Mouse (Mus musculus) cerebellum, adult 2 months (tissue): Measurements from ENCODE around the gene Adamtsl1. TPM values are rescaled to one million over a fixed set of nuclear protein-coding genes. Genes with fewer than 3 reads are reported as not detected.
A peak's percentile ranks its signal among the peaks of the same experiment; 100 is the strongest.

Source experiments
- DNase-seq, 2 experiments: peaks; one replicate each; pipeline ENCODE4 v3.0.0; 2021
- H3K27ac ChIP-seq: fragments of 200-500 bp; 2 replicates; pipeline ENCODE4 v1.5.1; 2012; ENCODE audit warnings: low read length, control low read depth, inconsistent platforms; ENCODE audit not compliant: insufficient read depth
- H3K27me3 ChIP-seq: fragments of 200-500 bp; 2 replicates; pipeline ENCODE4 v1.6.1; 2012; ENCODE audit warnings: inconsistent platforms, mild to moderate bottlenecking, low read length, moderate library complexity; ENCODE audit not compliant: control insufficient read depth, insufficient read depth
- H3K4me1 ChIP-seq: fragments of 200-500 bp; 2 replicates; pipeline ENCODE4 v1.6.1; 2011; ENCODE audit warnings: low read length; ENCODE audit not compliant: control insufficient read depth, insufficient read depth
- H3K4me3 ChIP-seq: fragments of 200-500 bp; replicated peaks from 2 replicates; pipeline ENCODE3; 2011; ENCODE audit warnings: mild to moderate bottlenecking, low read depth, low read length, control low read depth; ENCODE audit not compliant: insufficient read depth
- CTCF ChIP-seq: fragments of 200-500 bp; IDR thresholded peaks from 2 replicates; pipeline ENCODE4 v1.5.1; 2011; ENCODE audit warnings: low read depth, mild to moderate bottlenecking, control low read depth, low read length, moderate library complexity, borderline replicate concordance; ENCODE audit not compliant: insufficient read depth
- POLR2A ChIP-seq: fragments of 200-500 bp; IDR thresholded peaks from 2 replicates; pipeline ENCODE4 v1.6.1; 2011; ENCODE audit warnings: low read length, control low read depth, borderline replicate concordance; ENCODE audit not compliant: insufficient read depth
- WGBS: fragments of 180-500 bp; shearing (Covaris S2); methylation state at CpG from one replicate; pipeline ENCODE4 v1.1.7; 2018; 5-methylcytosine and 5-hydroxymethylcytosine counted together
- polyA plus RNA-seq: library from polyadenylated mRNA; depleted of rRNA; stranded (reverse); fragments of >200 nt; gene quantifications from 2 replicates; pipeline ENCODE4 v1.2.3, GENCODE M21; 2012

Gene Adamtsl1
- polyA plus RNA-seq, 1 experiment = 3.3 TPM

DNA sequence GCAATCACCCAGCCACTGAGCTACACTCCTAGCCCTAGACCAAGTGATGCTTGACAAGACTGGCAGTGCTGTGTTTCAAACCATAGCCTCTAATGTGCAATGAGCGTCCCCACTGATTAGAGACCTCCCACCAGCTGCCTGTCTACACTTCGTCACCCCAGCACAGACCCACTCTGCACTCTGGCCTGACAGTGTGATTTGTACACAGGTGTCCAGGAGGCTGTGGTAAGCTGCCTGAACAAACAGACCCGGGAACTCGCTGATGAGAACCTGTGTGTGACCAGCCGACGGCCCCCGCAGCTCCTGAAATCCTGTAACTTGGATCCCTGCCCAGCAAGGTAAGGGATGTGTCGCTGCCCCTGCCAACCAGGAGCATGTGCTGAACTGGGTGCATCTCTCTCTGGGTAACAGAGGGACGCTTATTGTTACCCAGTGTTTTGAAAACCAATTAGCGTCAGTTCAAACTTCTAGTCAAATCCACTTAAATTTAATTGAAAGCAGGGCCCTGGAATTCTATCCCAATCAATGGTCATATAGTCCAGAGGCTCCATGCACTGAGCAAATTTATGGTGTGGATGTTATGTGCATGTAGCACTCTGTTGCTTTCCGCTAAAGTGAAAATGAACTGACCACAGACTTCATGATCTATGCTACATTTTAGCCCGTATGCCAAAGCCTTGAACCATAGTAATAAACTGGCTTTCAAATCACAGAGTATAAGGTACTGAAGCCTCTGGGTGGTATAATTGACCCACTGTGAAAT lies 775.7 kb downstream of the Adamtsl1 start:
- WGBS = 48% methylated on average over 12 of the region's 12 CpGs
- Histone ChIP-seq H3K4me3 (no peak overlapping the region), H3K27ac (no peak overlapping the region), H3K27me3 (no peaks in the 10 kb centered on the region), H3K4me1 (peaks cover 5% of the 10 kb centered on the region; the same call in 1 of the 2 replicates)
- TF ChIP-seq POLR2A = no peak
- TF ChIP-seq CTCF = no peak
- DNase-seq = peak in 1 of 2 experiments; percentile 26

DNA sequence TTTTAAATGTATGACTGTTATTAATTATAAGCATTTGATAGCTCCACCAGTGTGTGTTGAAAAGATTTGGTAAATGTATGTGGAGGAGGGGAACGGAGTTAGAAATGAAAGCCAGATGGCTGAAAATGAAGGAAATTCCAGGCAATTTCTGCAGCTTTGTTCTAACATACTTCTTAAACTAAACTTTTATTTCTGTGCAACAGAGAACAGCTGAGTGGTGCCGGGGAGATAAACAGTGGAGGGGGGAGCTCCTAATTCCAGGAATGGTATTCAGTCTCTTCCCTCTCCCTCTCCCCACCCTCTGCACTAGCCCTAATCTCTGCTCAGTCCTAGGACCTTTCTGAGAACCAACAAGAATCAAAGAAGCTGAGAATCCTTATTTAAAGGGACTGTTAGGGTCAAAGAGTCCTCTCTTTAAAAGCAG lies 780.9 kb downstream of the Adamtsl1 start:
- Histone ChIP-seq H3K27ac (no peak overlapping the region), H3K4me3 (no peak overlapping the region), H3K4me1 (no peaks in the 10 kb centered on the region), H3K27me3 (no peaks in the 10 kb centered on the region)
- WGBS = 91% methylated on average over 2 of the region's 2 CpGs
- TF ChIP-seq CTCF (no peak), POLR2A (no peak)
- DNase-seq = no peak

DNA sequence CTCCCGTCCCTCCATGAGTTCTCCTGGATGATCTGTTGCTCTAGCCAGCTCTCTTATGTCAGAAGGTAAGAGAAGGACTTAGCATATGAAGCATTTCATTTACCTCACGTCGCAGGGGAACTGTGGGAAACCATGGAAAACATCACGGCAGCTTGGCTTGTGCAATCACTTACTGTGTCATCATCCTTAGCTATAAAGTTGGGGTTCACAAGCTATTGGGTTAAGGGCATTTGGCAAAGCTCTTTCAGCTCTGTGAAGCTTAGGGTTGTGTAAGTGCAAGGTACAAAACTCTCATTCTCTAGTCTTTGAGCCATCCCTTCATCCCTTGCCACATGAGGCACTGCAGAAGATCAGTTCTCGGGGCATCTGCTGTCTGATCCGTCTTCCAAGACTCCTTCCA lies 787.5 kb downstream of the Adamtsl1 start:
- H3K27ac ChIP-seq = 0 out of 2 replicates have a peak overlapping the region, but pooled peaks have one; percentile 13
- no peaks in the 10 kb centered on the region for H3K4me1 ChIP-seq
- no peaks in the 10 kb centered on the region for H3K27me3 ChIP-seq
- no peak overlapping the region for H3K4me3 ChIP-seq
- WGBS = 92% methylated on average over 6 of the region's 6 CpGs
- no peak for TF ChIP-seq POLR2A
- no peak for TF ChIP-seq CTCF
- no peak for DNase-seq

- H3K4me3 ChIP-seq = no peak overlapping the region
- no peaks in the 10 kb centered on the region for H3K27me3 ChIP-seq
- 74% methylated on average over 4 of the region's 4 CpGs for WGBS
- DNase-seq = no peak
- TF ChIP-seq POLR2A = no peak
- TF ChIP-seq CTCF = no peak
- H3K27ac ChIP-seq = no peak overlapping the region
- no peaks in the 10 kb centered on the region for H3K4me1 ChIP-seq
These were observed 788.1 kb downstream of the Adamtsl1 start for GRCm38 (mm10) chr4:86302095-86302494.

DNA sequence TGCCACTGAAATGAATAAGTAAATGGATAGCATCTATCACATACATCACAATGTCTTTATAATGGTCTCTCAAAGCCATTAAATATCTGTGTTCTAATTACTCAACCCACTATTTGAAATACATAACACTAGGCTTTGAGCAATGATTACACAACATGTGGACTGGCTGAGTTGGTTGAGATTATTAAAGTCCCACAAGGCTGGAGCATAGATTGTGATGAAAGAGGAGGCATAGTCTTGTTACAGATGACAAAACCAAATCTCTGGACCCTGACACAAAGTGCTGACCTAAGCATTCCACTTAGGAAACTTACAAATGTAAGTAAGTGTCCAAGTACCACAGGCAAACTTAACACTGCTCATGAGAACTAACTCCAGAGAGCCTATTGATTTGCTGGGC lies 792.8 kb downstream of the Adamtsl1 start:
- Histone ChIP-seq H3K27me3 (no peaks in the 10 kb centered on the region), H3K27ac (no peak overlapping the region), H3K4me3 (no peak overlapping the region), H3K4me1 (peaks cover 18% of the 10 kb centered on the region)
- DNase-seq = no peak
- TF ChIP-seq CTCF = no peak
- no peak for TF ChIP-seq POLR2A

DNA sequence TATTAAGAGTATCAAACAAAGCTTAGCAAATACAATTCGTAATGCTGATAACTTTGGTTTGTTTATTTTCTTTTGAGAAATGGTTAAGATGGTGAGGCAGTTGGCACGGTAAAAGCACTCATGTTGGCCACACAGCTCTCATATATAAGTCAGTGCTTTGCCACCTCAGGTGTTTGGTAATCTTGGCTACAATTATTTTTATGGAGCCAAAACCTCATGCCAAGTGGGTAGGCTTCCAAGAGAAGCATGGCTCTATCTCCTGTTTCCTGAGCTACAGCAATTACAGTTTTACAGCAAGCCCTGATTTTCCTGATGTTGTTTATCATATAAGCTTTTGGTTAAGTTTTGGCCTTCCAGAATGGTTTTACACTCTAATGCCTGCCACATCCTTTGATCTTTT lies 795.2 kb downstream of the Adamtsl1 start:
- Histone ChIP-seq H3K4me3 (no peak overlapping the region), H3K4me1 (peaks cover 18% of the 10 kb centered on the region), H3K27ac (no peak overlapping the region), H3K27me3 (no peaks in the 10 kb centered on the region)
- 14% methylated on average over 2 of the region's 2 CpGs for WGBS
- TF ChIP-seq POLR2A (no peak), CTCF (no peak)
- DNase-seq = peak; percentile 24 to 79

GRCm38 (mm10) chr4:86310806-86311730 lies 797.1 kb downstream of the Adamtsl1 start:
- DNase-seq = peak in 1 of 2 experiments; percentile 9
- TF ChIP-seq POLR2A (no peak), CTCF (no peak)
- peaks cover 21% of the 10 kb centered on the region for H3K4me1 ChIP-seq
- H3K4me3 ChIP-seq = no peak overlapping the region
- WGBS = 63% methylated on average over 7 of the region's 7 CpGs
- H3K27me3 ChIP-seq = no peaks in the 10 kb centered on the region
- H3K27ac ChIP-seq = no peak overlapping the region
